Mouse (Mus musculus): ENCODE data around the gene Tbc1d8. TPM values are rescaled to one million over a fixed set of nuclear protein-coding genes. Genes with fewer than 3 reads are reported as not detected.

Tbc1d8 gene
- polyA plus RNA-seq, 1 experiment from 2014 or later, result 11.7 TPM

GRCm38 (mm10) chr1:39340647-39341046 is 137.9 kb downstream of the Tbc1d8 start:
- peak; percentile 60 for ATAC-seq (ENCODE audit: insufficient read depth, low FRiP score, low read depth)

GRCm38 (mm10) chr1:39340156-39340555 is 138.4 kb downstream of the Tbc1d8 start:
- H3K4me3 ChIP-seq (replicated peaks), result no peak overlapping the region
- 50% methylated on average over 6 of the region's 6 CpGs for WGBS
- no peak overlapping the region for H3K9ac ChIP-seq
- H3K36me3 ChIP-seq, result no peaks in the 10 kb centered on the region
- no peak overlapping the region for H3K27ac ChIP-seq
- H3K4me1 ChIP-seq, result no peaks in the 10 kb centered on the region
- no peaks in the 10 kb centered on the region for H3K9me3 ChIP-seq
- ATAC-seq (ENCODE audit: insufficient read depth, low FRiP score, low read depth), result no peak
- H3K27me3 ChIP-seq (replicated peaks), result no peaks in the 10 kb centered on the region
- no peak overlapping the region for H3K4me2 ChIP-seq

More at GRCm38 (mm10) chr1:39340647-39341046, 137.9 kb downstream of the Tbc1d8 start:
- H3K36me3 ChIP-seq, result no peaks in the 10 kb centered on the region
- H3K4me1 ChIP-seq, result no peaks in the 10 kb centered on the region
- no peak overlapping the region for H3K4me3 ChIP-seq (replicated peaks)
- no peak overlapping the region for H3K27ac ChIP-seq
- H3K9ac ChIP-seq, result no peak overlapping the region
- 14% methylated on average over 8 of the region's 8 CpGs for WGBS
- no peak overlapping the region for H3K4me2 ChIP-seq
- H3K27me3 ChIP-seq (replicated peaks), result no peaks in the 10 kb centered on the region
- H3K9me3 ChIP-seq, result no peaks in the 10 kb centered on the region

GRCm38 (mm10) chr1:39339455-39339854 is 139.1 kb downstream of the Tbc1d8 start:
- Histone ChIP-seq H3K9me3 (no peaks in the 10 kb centered on the region), H3K9ac (no peak overlapping the region), H3K36me3 (no peaks in the 10 kb centered on the region), H3K27ac (no peak overlapping the region), H3K4me1 (no peaks in the 10 kb centered on the region), H3K4me2 (no peak overlapping the region), H3K4me3 (replicated peaks) (no peak overlapping the region), H3K27me3 (replicated peaks) (no peaks in the 10 kb centered on the region)
- WGBS, result 34% methylated on average over 5 of the region's 5 CpGs
- ATAC-seq (ENCODE audit: insufficient read depth, low FRiP score, low read depth), result no peak

GRCm38 (mm10) chr1:39338831-39339230 is 139.7 kb downstream of the Tbc1d8 start:
- no peaks in the 10 kb centered on the region for H3K36me3 ChIP-seq
- no peak overlapping the region for H3K4me2 ChIP-seq
- no peaks in the 10 kb centered on the region for H3K27me3 ChIP-seq (replicated peaks)
- no peak overlapping the region for H3K9ac ChIP-seq
- 66% methylated on average over 10 of the region's 10 CpGs for WGBS
- no peak for ATAC-seq (ENCODE audit: insufficient read depth, low FRiP score, low read depth)
- no peak overlapping the region for H3K4me3 ChIP-seq (replicated peaks)
- H3K4me1 ChIP-seq, result no peaks in the 10 kb centered on the region
- no peak overlapping the region for H3K27ac ChIP-seq
- no peaks in the 10 kb centered on the region for H3K9me3 ChIP-seq

- 85% methylated on average over 8 of the region's 8 CpGs for WGBS
- no peaks in the 10 kb centered on the region for H3K4me1 ChIP-seq
- no peak overlapping the region for H3K4me2 ChIP-seq
- H3K27me3 ChIP-seq (replicated peaks), result no peaks in the 10 kb centered on the region
- no peaks in the 10 kb centered on the region for H3K36me3 ChIP-seq
- no peak overlapping the region for H3K27ac ChIP-seq
- no peak overlapping the region for H3K4me3 ChIP-seq (replicated peaks)
- H3K9me3 ChIP-seq, result no peaks in the 10 kb centered on the region
- ATAC-seq (ENCODE audit: insufficient read depth, low FRiP score, low read depth), result no peak
- H3K9ac ChIP-seq, result no peak overlapping the region
Measured at GRCm38 (mm10) chr1:39336788-39337187, 141.8 kb downstream of the Tbc1d8 start.

GRCm38 (mm10) chr1:39335561-39336196 is 142.9 kb downstream of the Tbc1d8 start:
- 30% methylated on average over 15 of the region's 15 CpGs for WGBS
- Histone ChIP-seq H3K4me2 (no peak overlapping the region), H3K27me3 (replicated peaks) (no peaks in the 10 kb centered on the region), H3K4me1 (no peaks in the 10 kb centered on the region), H3K36me3 (no peaks in the 10 kb centered on the region), H3K27ac (no peak overlapping the region), H3K9me3 (no peaks in the 10 kb centered on the region), H3K4me3 (replicated peaks) (no peak overlapping the region), H3K9ac (no peak overlapping the region)
- no peak for ATAC-seq (ENCODE audit: insufficient read depth, low FRiP score, low read depth)

GRCm38 (mm10) chr1:39332456-39332855 is 146.1 kb downstream of the Tbc1d8 start:
- Histone ChIP-seq H3K36me3 (no peaks in the 10 kb centered on the region), H3K4me3 (replicated peaks) (no peak overlapping the region), H3K27ac (no peak overlapping the region), H3K9me3 (no peaks in the 10 kb centered on the region), H3K4me1 (no peaks in the 10 kb centered on the region), H3K9ac (no peak overlapping the region), H3K27me3 (replicated peaks) (no peaks in the 10 kb centered on the region), H3K4me2 (no peak overlapping the region)
- ATAC-seq (ENCODE audit: insufficient read depth, low FRiP score, low read depth), result no peak
- WGBS, result 81% methylated on average over 4 of the region's 4 CpGs

GRCm38 (mm10) chr1:39330857-39331594 is 147.5 kb downstream of the Tbc1d8 start:
- Histone ChIP-seq H3K4me3 (replicated peaks) (no peak overlapping the region), H3K9me3 (no peaks in the 10 kb centered on the region), H3K36me3 (no peaks in the 10 kb centered on the region), H3K4me1 (no peaks in the 10 kb centered on the region), H3K4me2 (no peak overlapping the region), H3K27ac (no peak overlapping the region), H3K27me3 (replicated peaks) (no peaks in the 10 kb centered on the region), H3K9ac (no peak overlapping the region)
- no peak for ATAC-seq (ENCODE audit: insufficient read depth, low FRiP score, low read depth)
- 81% methylated on average over 7 of the region's 7 CpGs for WGBS

- no peak for ATAC-seq (ENCODE audit: insufficient read depth, low FRiP score, low read depth)
- 79% methylated on average over 7 of the region's 7 CpGs for WGBS
- Histone ChIP-seq H3K4me2 (no peak overlapping the region), H3K27me3 (replicated peaks) (no peaks in the 10 kb centered on the region), H3K4me1 (no peaks in the 10 kb centered on the region), H3K9ac (no peak overlapping the region), H3K27ac (no peak overlapping the region), H3K4me3 (replicated peaks) (no peak overlapping the region), H3K9me3 (no peaks in the 10 kb centered on the region), H3K36me3 (no peaks in the 10 kb centered on the region)
Measured at GRCm38 (mm10) chr1:39327546-39327945, 151.0 kb downstream of the Tbc1d8 start.

GRCm38 (mm10) chr1:39325228-39325627 is 153.3 kb downstream of the Tbc1d8 start:
- 88% methylated on average over 6 of the region's 6 CpGs for WGBS
- no peaks in the 10 kb centered on the region for H3K4me1 ChIP-seq
- H3K27ac ChIP-seq, result no peak overlapping the region
- H3K9ac ChIP-seq, result no peak overlapping the region
- no peak overlapping the region for H3K4me2 ChIP-seq
- no peaks in the 10 kb centered on the region for H3K27me3 ChIP-seq (replicated peaks)
- no peak overlapping the region for H3K4me3 ChIP-seq (replicated peaks)
- no peaks in the 10 kb centered on the region for H3K36me3 ChIP-seq
- ATAC-seq (ENCODE audit: insufficient read depth, low FRiP score, low read depth), result no peak
- H3K9me3 ChIP-seq, result no peaks in the 10 kb centered on the region

GRCm38 (mm10) chr1:39321954-39322353 is 156.6 kb downstream of the Tbc1d8 start:
- Histone ChIP-seq H3K4me1 (no peaks in the 10 kb centered on the region), H3K4me3 (replicated peaks) (no peak overlapping the region), H3K36me3 (no peaks in the 10 kb centered on the region), H3K9ac (no peak overlapping the region), H3K4me2 (no peak overlapping the region), H3K27me3 (replicated peaks) (no peaks in the 10 kb centered on the region), H3K9me3 (no peaks in the 10 kb centered on the region), H3K27ac (no peak overlapping the region)
- no peak for ATAC-seq (ENCODE audit: insufficient read depth, low FRiP score, low read depth)
- 55% methylated on average over 6 of the region's 6 CpGs for WGBS

Measured in stomach, embryonic 15.5 days (tissue).